In the genomic region with DNA sequence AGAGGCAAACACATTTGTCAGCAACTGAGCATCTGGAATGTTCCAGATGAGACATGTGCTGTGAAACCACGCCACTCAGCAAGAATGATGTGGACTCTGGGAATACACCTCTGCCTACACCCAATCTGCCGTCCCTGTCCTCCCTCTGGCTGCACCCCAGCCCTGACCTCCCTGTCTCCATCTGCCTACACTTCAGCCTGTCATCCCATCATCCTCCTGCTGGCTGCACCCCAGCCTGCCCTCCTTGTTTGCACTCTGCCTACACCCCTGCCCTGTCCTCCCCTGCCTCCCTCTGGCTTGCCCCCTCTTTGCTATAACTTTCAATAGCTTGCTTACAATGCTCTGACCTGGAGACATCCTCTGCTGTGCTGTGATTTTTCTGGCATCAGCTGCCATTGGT, we compare ENCODE assay signal across 25 mouse cellular contexts.
A peak's percentile ranks its signal among the peaks of the same experiment; 100 is the strongest.
DNase-seq lines count a peak whose midpoint lies in the region; ATAC-seq lines count a peak whose summit lies in the region.
"Had no signal": no experiment of that assay in that cellular context is flagged by ENCODE, and none has a peak within 500 bp of the region (broad histone marks: within the 10 kb centered on the region; RNA-seq: fewer than 3 reads in every experiment).

No protein-coding gene starts in this region.

- no peak overlapping the region for H3K4me2 ChIP-seq in heart, embryonic 11.5 days
- H3K4me2 ChIP-seq: embryonic facial prominence, embryonic 12.5 days; embryonic facial prominence, embryonic 15.5 days; heart, embryonic 15.5 days; hindbrain, embryonic 14.5 days had no signal

- H3K27me3 ChIP-seq in heart, embryonic 11.5 days (ENCODE audit: control insufficient read depth, insufficient read depth, low read length), result no peaks in the 10 kb centered on the region
- peaks cover 34% of the 10 kb centered on the region for H3K27me3 ChIP-seq in megakaryocyte, embryonic 14.5 days (replicated peaks)
- H3K27me3 ChIP-seq: embryonic facial prominence, embryonic 12.5 days; embryonic facial prominence, embryonic 15.5 days; heart, embryonic 15.5 days had no signal

- WGBS in heart, embryonic 11.5 days (ENCODE audit: insufficient replicate concordance), result 39% methylated on average over 2 of the region's 2 CpGs

- H3K36me3 ChIP-seq in heart, embryonic 11.5 days (ENCODE audit: control insufficient read depth, insufficient read depth, low read length), result no peaks in the 10 kb centered on the region
- no peaks in the 10 kb centered on the region for H3K36me3 ChIP-seq in megakaryocyte, embryonic 14.5 days (replicated peaks; ENCODE audit: low read length)
- H3K36me3 ChIP-seq: embryonic facial prominence, embryonic 12.5 days; embryonic facial prominence, embryonic 15.5 days; heart, embryonic 10.5 days; heart, embryonic 15.5 days had no signal

- no peak overlapping the region for H3K9ac ChIP-seq in heart, embryonic 11.5 days (ENCODE audit: low read depth, low read length)
- H3K9ac ChIP-seq: embryonic facial prominence, embryonic 12.5 days; embryonic facial prominence, embryonic 15.5 days; forebrain, postnatal 0 days; heart, embryonic 15.5 days; hindbrain, embryonic 14.5 days had no signal

- H3K9me3 ChIP-seq in heart, embryonic 11.5 days (replicated peaks; ENCODE audit: control insufficient read depth, low read length), result no peaks in the 10 kb centered on the region
- H3K9me3 ChIP-seq in megakaryocyte, embryonic 14.5 days, result no peaks in the 10 kb centered on the region
- H3K9me3 ChIP-seq: embryonic facial prominence, embryonic 12.5 days; embryonic facial prominence, embryonic 15.5 days; heart, embryonic 10.5 days; heart, embryonic 15.5 days had no signal

- 0 out of 2 replicates have a peak, but pooled peaks have one; percentile 35 for ATAC-seq in heart, embryonic 11.5 days (replicated peaks; ENCODE audit: insufficient number of reproducible peaks, low FRiP score, low TSS enrichment)
- ATAC-seq in megakaryocyte, adult 5-6 weeks (ENCODE audit: poor library complexity, severe bottlenecking), result no peak
- ATAC-seq: CD4-positive, CD25-positive, alpha-beta regulatory T cell, adult 4 months; forebrain, embryonic 14.5 days; forebrain, postnatal 0 days; hindbrain, postnatal 0 days; inflammation-experienced regulatory T-cells, adult 6 months; intestine, embryonic 16.5 days had no signal

- no peak overlapping the region for H3K27ac ChIP-seq in heart, embryonic 11.5 days (ENCODE audit: low read depth, low read length)
- H3K27ac ChIP-seq: embryonic facial prominence, embryonic 12.5 days; embryonic facial prominence, embryonic 15.5 days; heart, embryonic 10.5 days; heart, embryonic 15.5 days; hindbrain, embryonic 14.5 days; hindbrain, postnatal 0 days had no signal

- H3K4me1 ChIP-seq in heart, embryonic 11.5 days (ENCODE audit: control insufficient read depth, insufficient read depth, low read length), result no peaks in the 10 kb centered on the region
- H3K4me1 ChIP-seq in megakaryocyte, embryonic 14.5 days, result no peaks in the 10 kb centered on the region
- H3K4me1 ChIP-seq: embryonic facial prominence, embryonic 12.5 days; embryonic facial prominence, embryonic 15.5 days; heart, embryonic 15.5 days had no signal

- intact Hi-C loops in heart, postnatal 25 days (cut with DNase I), result no loop called here

- H3K4me3 ChIP-seq in heart, embryonic 11.5 days (ENCODE audit: low read depth, low read length), result no peak overlapping the region
- H3K4me3 ChIP-seq in megakaryocyte, embryonic 14.5 days (replicated peaks), result peak overlapping the region; percentile 60
- H3K4me3 ChIP-seq: embryonic facial prominence, embryonic 12.5 days; embryonic facial prominence, embryonic 15.5 days; heart, embryonic 10.5 days; heart, embryonic 15.5 days had no signal

- DNase-seq in gastrocnemius, postnatal 25 days, result peak; percentile 15
- DNase-seq in gastrocnemius, adult 18-20 months (ENCODE audit: low spot score), result no peak
- DNase-seq in heart, postnatal 25 days (ENCODE audit: low spot score), result no peak
- DNase-seq: adrenal gland, adult 2 months; adrenal gland, postnatal 14 days; cerebellum, adult 11 months; cerebellum, adult 2 months; cerebellum, adult 9-11 months; cerebellum, postnatal 25 days; forebrain, postnatal 0 days; gastrocnemius, postnatal 10 days; kidney, adult 18-20 months had no signal
